ENCODE assay signal across 8 mouse cellular contexts in genomic region chr1:152164843-152165489, GRCm38 (mm10).
DNase-seq lines count a peak whose midpoint lies in the region; ATAC-seq lines count a peak whose summit lies in the region.

No protein-coding gene starts in this region.

- DNase-seq in frontal cortex, adult 2 months (ENCODE audit: extremely low spot score in 1 of 2, low spot score in 1 of 2), result no peak
- DNase-seq in right cerebral cortex, postnatal 10 days (ENCODE audit: low spot score in 2 of 2), result peak; percentile 41 to 45
- no peak for DNase-seq in right cerebral cortex, postnatal 25 days
- peak; percentile 40 to 52 for DNase-seq in layer of hippocampus, postnatal 14 days (ENCODE audit: low spot score in 2 of 2)
- no peak for DNase-seq in thymus, postnatal 0 days (ENCODE audit: low spot score)
- DNase-seq in adrenal gland, postnatal 10 days, result no peak
- DNase-seq in adrenal gland, adult 8-10 months, result no peak

- ATAC-seq in frontal cortex, adult (ENCODE audit: low TSS enrichment), result peak; percentile 33; the same call in 1 of the 2 replicates

Comparison
In these comparisons a context has a peak if more than half of its experiments do, and no peak if none do; other contexts are left out.
1. DNase-seq: peak in right cerebral cortex, postnatal 10 days (2 of 2) and layer of hippocampus, postnatal 14 days (2 of 2); none in frontal cortex, adult 2 months (0 of 2), right cerebral cortex, postnatal 25 days (single experiment), thymus, postnatal 0 days (single experiment), adrenal gland, postnatal 10 days (single experiment) and adrenal gland, adult 8-10 months (single experiment).